Mouse (Mus musculus) liver (tissue): Measurements from ENCODE around the gene Ap1g2.

ENCODE experiments used
- DNase-seq: peaks from one replicate; pipeline ENCODE4 v3.0.0-alpha.2; 2020; ENCODE audit warnings: mixed read lengths

Gene Ap1g2

GRCm38 (mm10) chr14:55054191-55054749, 52.1 kb downstream of the Ap1g2 start:
- DNase-seq, result no peak

DNA sequence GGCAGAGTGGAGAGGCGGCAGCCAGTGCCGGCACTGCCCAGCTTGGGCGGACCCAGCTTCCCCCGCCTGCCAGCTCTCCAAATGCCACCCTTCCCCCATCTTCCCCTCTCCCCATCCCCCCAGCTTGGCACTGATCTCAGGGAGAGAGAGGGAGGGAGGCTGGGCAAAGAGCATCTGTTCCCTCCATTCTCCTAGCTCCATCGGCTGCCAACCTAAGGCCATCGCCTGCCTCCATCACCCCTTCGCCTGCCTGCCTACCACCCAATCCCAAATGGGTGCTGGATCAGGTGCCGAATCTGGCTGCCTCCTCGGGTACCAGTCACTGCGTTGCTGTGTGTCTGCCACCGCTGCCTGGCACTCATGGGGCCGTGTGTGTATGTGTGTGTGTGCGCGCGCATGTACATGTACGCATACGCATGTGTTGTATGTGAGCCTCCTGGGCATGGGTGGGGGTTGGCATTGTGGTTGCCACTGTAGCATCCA, 52.6 kb downstream of the Ap1g2 start:
- DNase-seq, result no peak

- no peak for DNase-seq
Observed at GRCm38 (mm10) chr14:55053050-55053449, 53.3 kb downstream of the Ap1g2 start.

- no peak for DNase-seq
Observed at GRCm38 (mm10) chr14:55052496-55052895, 53.9 kb downstream of the Ap1g2 start.
